Mouse (Mus musculus): ENCODE data around the gene Relb.

Relb gene

GRCm38 (mm10) chr7:19629361-19629734 is at the start of gene Relb:
Relb (minus strand) TSS chr7:19629438.
- DNase-seq (ENCODE audit: low read depth, low spot score): peak; percentile 85

DNA sequence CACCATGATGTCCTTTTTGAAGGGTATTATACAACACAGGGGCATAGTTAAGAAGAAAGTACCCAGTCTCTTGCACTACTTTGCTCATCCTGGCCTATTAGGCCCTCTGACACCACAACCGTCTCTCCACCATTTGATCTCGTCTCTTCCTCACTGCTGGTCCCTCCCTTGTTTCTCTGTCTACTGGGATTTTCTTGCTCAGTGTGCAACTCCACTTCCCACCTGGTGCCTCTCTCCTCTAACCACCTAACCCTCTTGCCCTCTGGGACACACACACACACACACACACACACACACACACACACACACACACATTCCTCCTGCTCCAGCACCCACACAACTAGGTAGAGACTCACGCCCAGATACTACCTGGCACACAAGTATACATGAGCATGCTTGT is 49.7 kb upstream of the Relb start:
- DNase-seq (ENCODE audit: low read depth, low spot score): no peak

GRCm38 (mm10) chr7:19677872-19678271 is 48.6 kb upstream of the Relb start, which contains the start of gene Apoc2:
Apoc2 (minus strand) TSS chr7:19677941.
- no peak for DNase-seq (ENCODE audit: low read depth, low spot score)

GRCm38 (mm10) chr7:19676662-19677061 is 47.4 kb upstream of the Relb start:
- no peak for DNase-seq (ENCODE audit: low read depth, low spot score)

- no peak for DNase-seq (ENCODE audit: low read depth, low spot score)
Measured at GRCm38 (mm10) chr7:19675824-19676223, 46.6 kb upstream of the Relb start.

- no peak for DNase-seq (ENCODE audit: low read depth, low spot score)
Measured at GRCm38 (mm10) chr7:19673083-19673699, 44.0 kb upstream of the Relb start.

DNA sequence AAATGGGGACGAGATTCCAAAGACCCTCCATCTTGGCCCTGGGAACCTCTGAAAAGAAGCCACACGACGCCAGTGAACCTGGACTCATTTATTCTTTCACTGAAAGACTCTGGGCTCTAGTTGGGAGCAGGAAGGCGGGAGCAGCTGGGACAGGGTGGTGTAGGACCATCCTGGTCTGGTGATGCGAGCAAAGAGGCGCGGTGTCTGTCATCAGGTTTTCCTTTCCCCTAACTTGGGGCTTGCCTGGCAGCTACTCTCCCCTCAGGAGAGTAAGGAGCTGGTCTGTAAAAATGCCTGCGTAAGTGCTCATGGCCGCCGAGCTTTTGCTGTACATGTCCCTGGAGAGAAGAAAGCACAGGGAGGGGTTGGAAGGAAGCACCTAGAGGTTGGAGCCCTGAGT is 42.3 kb upstream of the Relb start:
- DNase-seq (ENCODE audit: low read depth, low spot score): no peak

DNA sequence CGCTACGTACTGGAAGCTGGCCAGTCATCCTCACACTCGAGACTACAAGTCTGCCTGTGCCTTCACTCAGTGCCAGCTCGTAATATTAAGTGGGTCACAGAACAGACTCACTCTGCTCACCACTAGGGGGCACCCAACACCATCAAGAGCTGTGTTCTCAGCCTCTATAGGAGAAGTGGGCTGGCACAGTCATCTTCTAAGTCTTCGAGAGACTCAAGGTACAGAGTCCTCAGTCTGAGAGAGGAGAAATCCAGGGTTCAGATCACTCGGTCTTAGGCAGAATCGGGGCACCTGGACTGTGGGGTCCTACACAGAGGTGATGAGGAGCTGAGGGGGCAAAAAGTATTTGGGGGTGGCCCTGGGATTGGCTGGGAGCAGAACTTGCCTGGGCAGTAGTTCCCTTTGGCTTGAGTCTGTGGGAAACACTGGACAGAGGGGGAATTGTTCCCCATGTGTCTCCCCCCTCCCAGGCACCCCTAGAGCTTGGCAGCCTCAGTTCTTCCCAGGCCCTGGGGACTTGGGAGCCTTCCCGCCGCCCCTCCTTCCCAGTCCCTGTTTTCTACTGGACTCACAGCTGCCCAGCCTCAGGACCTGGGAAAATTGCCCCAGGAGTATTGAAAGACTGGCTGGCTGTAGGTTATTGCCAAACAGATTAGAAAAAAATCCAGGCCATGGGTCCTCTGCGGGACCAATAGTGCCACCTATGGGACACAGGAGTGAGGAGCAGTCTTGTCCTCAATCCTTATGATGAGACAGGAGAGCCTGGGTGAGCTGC is 39.9 kb upstream of the Relb start:
- peak; percentile 93 for DNase-seq (ENCODE audit: low read depth, low spot score)

DNA sequence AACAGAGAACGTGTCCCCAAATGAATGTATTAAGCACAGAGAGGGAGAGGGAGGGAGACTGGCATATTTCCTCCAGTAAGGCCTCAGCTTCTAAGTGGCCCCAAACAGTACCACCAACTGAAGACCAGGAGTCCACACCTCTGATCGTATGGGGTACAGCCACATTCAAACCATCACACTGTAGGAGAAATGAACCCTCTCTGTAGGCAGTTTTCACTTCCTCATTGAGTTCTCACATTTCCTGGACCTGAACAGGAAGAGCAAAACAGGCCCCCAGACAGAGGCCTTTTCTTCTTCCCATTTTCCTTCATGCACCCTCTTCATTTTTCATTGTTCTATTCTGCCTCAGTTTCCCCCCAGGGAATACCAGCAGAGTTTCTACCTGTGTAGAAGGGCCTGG is 38.2 kb upstream of the Relb start:
- no peak for DNase-seq (ENCODE audit: low read depth, low spot score)

- DNase-seq (ENCODE audit: low read depth, low spot score): no peak
Measured at GRCm38 (mm10) chr7:19666750-19667149, 37.5 kb upstream of the Relb start.

DNA sequence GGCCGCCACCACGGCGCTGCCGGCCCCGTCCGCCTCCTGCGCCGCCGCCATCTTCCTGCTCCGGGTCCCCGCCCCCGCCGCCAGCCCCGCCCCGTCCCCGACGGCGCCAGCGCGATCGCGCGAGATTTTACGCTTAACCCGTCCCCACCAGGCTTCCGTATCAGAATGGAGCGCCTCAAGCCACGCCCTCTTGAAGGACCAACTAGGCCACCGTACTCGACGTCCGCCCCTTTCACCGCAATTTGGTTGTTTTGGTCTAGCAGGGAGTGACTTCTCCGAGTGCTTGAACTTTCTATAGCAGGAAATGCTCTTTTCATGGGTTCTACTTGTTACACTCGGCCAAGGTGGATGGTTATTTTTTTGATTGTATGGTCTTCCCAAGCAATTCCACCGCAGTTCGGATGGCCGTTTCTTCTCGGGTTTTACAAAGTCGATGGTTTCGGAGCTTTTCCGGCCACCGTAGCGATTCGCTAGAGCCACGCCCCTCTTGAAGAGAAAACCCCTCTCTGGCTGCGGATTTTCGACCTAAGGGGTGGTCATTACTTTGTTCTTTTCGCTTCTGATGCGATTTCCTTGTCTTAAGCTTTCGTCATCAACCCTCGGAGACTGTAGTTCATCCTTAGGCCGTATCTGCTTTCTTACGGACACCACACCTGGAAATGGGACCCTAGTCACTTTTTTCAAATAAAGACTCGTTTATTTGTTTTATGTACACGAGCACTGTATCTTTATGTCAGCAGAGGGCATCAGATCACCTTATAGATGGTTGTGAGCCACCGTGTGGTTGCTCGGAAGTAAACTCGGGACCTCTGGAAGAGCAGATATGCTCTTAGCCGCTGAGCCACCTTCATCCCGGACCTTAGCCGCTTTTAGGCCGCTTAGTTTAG is 36.0 kb upstream of the Relb start, which contains the start of gene Clptm1:
Gene Clptm1, minus strand, starts transcription at position 79 of the 887 bp plus-strand sequence.
- DNase-seq (ENCODE audit: low read depth, low spot score): peak; percentile 98

GRCm38 (mm10) chr7:19664455-19664954 is 35.3 kb upstream of the Relb start:
- DNase-seq (ENCODE audit: low read depth, low spot score): peak; percentile 6

DNA sequence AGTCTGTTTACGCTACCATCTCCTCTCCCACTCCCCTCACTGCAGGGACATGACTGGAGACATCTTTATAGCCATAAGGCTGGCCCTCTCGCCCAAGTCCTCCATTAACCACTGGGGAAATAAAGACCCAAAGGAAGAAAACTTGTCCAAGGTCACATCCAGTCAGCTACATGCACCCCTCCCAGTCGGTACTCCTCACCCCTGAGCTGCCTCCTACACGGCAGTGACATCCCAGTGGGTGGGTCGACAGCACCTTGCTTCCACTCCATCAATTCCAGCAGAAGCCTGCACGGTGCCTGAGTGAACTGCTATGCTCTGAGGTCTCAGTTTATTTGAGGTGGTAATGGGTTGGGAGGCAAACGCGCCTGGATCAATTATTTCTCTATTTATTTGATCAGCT is 34.7 kb upstream of the Relb start:
- no peak for DNase-seq (ENCODE audit: low read depth, low spot score)

DNA sequence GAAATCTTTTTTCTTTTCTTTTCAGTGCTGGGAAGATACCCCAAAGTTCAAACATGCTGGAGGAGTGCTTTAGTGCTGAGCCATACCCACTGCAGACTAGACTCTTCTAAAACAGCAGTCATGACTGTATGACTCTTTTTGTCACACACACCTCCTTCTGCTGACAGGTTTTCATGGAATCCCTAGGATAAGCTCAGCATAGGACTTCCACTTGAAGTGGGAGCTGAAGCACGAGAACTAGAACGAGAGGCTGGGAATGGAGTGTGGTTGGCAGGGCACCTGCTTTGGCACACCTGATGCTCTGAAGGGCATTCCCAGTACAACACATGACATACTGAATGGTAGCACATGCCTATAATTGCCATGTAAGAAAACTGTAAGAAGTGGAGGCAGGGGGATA is 23.4 kb upstream of the Relb start:
- no peak for DNase-seq (ENCODE audit: low read depth, low spot score)

GRCm38 (mm10) chr7:19651063-19651786 is 22.0 kb upstream of the Relb start:
- DNase-seq (ENCODE audit: low read depth, low spot score): no peak

DNA sequence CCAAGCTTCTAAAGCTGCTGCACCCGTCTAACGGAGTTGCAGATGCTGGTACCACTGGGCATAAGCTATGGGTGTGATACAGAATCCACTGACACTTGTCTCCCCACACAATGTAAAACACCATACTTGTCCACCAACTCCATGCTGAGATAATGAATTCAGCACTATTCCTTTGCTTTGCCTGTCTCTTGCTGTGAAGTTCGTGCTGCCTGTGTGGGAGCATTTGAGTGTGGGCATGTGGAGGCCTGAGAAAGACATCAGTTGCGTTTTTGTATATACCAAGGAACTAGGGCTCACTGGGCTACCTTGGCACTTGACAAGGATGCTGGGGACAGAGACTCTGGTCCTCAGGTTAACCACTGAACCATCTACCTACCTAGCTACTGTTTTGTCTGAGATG is 12.0 kb upstream of the Relb start:
- DNase-seq (ENCODE audit: low read depth, low spot score): no peak

DNA sequence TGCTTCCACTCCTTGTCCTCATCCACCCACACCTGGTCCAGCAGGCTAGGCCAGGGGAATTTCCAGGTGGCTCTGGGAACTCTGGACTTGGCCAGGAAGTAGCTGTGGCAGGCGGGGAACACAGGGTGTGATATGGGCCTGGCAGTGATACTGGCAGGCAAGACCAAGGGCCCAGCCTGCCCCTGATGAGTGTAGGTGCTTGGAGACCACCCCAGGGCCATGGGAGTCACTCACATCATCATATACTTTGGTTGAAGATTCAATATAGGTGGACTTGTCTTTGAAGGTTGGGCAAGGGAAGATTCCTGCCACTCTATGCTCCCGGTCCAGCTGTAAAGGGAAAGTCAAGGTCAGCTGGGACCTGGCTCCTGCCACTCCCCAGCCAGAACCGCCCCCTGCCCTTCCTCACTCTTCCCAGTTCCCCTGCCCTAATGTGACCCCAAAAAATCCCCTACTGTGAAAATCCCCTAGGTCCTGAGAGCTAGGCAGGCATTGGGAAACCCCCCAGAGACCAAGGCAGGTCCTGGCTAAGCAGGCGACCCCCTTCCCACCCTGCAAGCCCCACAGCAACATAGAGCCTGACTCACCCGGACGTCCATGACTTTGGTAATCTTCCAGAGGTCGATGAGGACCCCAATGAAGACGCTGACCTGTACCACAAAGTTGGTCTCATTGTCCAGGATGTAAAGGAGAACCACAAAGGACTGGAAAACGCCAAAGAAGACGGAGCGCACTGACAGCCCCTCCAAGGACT is 6.0 kb upstream of the Relb start:
- no peak for DNase-seq (ENCODE audit: low read depth, low spot score)

DNA sequence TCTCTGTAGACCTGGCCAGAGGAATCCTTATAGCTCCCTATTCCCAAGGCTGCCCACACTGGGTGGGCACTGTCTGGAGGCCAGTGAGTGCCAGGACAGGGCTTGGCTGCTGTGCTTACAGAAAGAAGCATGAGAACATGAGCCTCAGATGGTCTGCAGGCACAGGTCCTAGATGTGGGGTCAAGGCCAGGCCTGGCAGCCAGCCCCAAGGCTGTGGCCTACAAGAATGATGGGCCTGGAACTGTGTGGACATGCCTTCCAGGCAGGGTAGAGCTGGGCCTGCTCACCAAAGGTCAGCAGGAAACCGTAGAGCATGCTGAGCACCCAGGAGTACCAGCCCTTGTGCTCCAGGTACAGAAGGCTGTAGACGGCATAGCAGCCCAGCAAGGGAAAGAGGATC is 5.4 kb upstream of the Relb start:
- no peak for DNase-seq (ENCODE audit: low read depth, low spot score)

DNA sequence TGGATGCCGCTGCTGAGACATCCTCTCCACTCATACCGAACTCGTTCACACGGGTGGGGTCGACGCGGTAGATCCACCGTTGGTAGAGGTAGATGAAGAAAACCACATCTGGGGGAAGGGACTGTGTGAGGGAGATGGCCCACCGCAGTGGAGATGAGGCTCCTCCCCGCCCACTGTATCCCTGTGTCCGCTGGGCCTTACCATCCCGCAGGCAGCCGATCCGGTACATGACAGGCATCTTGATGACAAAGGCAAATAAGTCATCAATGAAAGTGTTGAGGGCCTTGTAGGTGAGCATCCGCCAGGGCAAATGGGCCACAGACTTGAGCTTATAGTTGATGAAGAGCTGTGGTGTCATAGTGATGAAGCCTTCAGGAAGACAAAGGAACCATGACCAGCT is 4.6 kb upstream of the Relb start:
- DNase-seq (ENCODE audit: low read depth, low spot score): no peak

DNA sequence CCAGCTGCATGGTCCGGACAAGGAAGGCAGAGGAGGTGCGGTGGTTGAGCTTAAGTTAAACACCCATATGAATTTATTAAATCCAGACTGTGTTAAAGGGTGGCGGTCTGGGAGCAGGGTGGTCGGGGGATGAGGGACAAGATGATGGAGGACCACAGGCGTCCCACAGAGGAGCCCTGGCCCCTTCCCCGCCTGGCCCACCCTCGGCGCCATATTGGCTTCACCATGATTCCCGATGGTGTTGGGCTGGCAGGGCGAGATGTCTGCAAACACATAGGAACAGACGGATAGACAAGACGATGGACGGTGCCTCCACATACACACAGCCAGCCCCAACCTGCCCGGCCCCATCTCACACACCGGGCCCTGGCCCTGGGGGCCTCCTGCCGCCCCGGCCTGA is 4.0 kb upstream of the Relb start:
- no peak for DNase-seq (ENCODE audit: low read depth, low spot score)

DNA sequence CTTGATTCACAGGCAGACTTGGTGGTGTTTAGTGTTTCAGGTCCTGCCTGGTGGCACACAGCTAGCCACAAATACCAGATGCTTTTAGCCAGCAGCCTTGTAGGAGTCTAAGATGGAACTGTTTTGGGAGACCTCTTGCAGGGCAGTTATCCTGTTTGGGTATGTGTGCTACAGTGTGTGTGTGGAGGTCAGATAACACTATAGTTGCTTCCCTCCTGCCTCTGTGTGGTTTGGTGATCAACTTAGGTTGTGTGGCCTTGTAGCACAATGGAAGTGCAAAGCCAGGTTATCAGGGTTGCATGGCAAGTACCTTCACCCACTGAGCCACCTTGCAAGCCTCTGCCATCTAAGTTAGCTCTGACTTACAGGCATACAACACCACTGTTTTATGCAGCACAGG is 3.5 kb upstream of the Relb start:
- DNase-seq (ENCODE audit: low read depth, low spot score): no peak

Data from forelimb bud, embryonic 11.5 days (tissue).